Mouse (Mus musculus): Measurements from ENCODE around the gene Nlgn1. TPM values are rescaled to one million over a fixed set of nuclear protein-coding genes. Genes with fewer than 3 reads are reported as not detected.

Nlgn1 gene
- polyA plus RNA-seq, 1 experiment = 0.09 TPM

DNA sequence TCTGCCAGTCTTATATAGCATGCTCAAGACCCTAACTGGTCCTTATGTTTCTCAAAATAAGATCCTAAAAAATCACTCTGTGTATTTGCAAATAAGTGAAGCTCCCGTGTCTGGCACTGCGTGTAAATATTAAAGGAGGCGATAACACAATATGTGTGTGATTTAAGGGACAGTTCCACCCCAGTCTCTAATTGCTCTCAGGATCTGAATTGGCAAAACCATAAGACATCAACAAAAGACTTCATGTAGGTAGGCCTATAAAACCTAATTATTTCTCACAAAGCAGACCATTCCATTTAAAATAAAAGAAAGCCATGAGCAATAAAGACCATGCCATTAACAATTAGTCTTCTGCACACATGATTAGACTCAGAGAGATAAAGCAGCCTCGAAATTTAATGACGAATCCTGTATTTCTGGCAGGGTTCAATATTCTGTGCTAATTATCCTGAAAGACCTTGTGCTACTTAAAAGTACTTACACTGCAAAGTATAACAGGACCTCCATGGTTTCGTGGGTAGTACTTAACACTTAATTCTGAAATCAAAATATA is 310.6 kb downstream of the Nlgn1 start:
- Histone ChIP-seq H3K27me3 (ENCODE audit: control insufficient read depth, insufficient read depth, low read length) (no peaks in the 10 kb centered on the region), H3K4me3 (ENCODE audit: low read depth, low read length) (no peak overlapping the region), H3K4me1 (ENCODE audit: control insufficient read depth, insufficient read depth, insufficient read length, low read length) (no peaks in the 10 kb centered on the region), H3K27ac (ENCODE audit: insufficient read depth, low read depth, low read length) (no peak overlapping the region), H3K36me3 (ENCODE audit: control insufficient read depth, insufficient read depth, low read length) (no peaks in the 10 kb centered on the region)
- 77% methylated on average over 6 of the region's 6 CpGs for WGBS
- TF ChIP-seq CTCF (IDR thresholded peaks at IDR 0.05; ENCODE audit: extremely low read depth, insufficient read length, insufficient replicate concordance, low read depth, low read length) = no peak
- TF ChIP-seq POLR2A (IDR thresholded peaks at IDR 0.05; ENCODE audit: low read depth, low read length) = no peak

DNA sequence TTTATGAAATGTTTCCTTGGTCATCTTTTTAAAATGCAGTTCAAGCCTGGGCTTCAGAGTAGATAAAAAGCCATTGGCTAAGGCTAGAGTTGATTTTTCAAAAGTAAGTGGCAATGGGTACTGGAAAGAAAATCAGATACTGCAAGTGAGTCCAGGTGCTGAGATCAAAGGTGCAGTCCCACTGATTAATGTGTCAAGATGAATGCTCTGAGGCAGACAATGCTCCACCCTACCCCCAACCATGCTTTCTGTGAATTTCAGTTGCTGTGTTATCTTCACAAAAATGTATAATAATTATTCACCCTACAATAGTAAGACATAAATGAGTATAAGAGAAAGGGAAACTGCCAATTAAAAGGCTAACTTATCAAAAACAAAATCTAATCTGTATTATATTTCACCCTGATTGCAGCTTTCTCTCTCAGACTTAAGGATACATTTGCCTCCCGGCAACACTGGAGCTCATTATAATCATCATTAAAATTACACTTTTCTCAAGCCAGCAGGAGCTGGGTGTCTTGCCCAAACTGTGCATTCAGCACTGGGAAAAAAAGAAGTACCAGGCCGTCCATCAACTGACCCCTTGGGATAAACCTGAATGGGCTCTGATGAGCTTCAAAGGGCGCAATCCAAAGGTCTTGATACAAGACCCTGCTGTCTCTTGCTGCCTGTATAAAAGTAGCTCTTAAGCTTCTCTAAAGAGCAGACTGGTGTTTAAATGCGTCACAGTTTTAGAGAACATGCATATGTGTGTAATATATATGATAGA is 320.8 kb downstream of the Nlgn1 start:
- no peaks in the 10 kb centered on the region for H3K4me1 ChIP-seq (ENCODE audit: control insufficient read depth, insufficient read depth, insufficient read length, low read length)
- no peaks in the 10 kb centered on the region for H3K36me3 ChIP-seq (ENCODE audit: control insufficient read depth, insufficient read depth, low read length)
- no peak overlapping the region for H3K27ac ChIP-seq (ENCODE audit: insufficient read depth, low read depth, low read length)
- WGBS = 77% methylated on average over 4 of the region's 4 CpGs
- H3K4me3 ChIP-seq (ENCODE audit: low read depth, low read length) = no peak overlapping the region
- TF ChIP-seq POLR2A (IDR thresholded peaks at IDR 0.05; ENCODE audit: low read depth, low read length) = no peak
- no peak for TF ChIP-seq CTCF (IDR thresholded peaks at IDR 0.05; ENCODE audit: extremely low read depth, insufficient read length, insufficient replicate concordance, low read depth, low read length)
- no peaks in the 10 kb centered on the region for H3K27me3 ChIP-seq (ENCODE audit: control insufficient read depth, insufficient read depth, low read length)

DNA sequence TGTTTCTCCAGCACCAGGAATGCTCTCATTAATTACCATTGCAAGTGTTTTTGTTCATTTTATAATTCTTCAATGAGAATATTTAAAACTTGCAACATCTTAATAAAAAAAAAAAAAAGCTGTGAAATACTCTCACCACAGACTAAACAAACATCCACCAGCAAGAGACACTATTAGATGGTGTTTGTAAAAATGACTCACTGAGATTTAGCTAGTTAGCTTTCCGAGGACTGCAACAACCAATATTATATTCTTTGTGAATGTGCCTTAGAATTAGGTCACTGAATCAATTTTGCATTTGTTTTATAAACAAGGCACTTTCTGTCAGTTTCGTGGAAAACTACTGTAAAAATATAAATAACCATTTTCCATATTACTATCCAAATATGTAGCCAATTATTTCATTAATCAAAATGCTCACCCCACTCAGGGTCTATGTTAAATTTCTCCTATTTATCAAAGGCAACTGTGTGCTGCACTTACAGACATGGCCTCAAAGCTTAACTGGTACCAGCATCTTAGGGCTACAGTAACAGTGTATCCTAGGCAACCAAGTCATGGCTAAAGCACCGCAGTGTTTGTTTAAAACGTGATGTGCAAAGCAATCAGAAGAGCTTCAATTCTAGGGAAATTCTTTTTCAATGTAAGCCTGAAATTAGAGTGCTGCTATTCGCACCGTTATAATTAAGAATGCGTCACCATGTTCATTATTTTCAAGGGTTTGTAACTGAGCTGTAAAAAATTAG is 329.2 kb downstream of the Nlgn1 start:
- Histone ChIP-seq H3K4me1 (ENCODE audit: control insufficient read depth, insufficient read depth, insufficient read length, low read length) (no peaks in the 10 kb centered on the region), H3K27ac (ENCODE audit: insufficient read depth, low read depth, low read length) (no peak overlapping the region), H3K27me3 (ENCODE audit: control insufficient read depth, insufficient read depth, low read length) (no peaks in the 10 kb centered on the region), H3K36me3 (ENCODE audit: control insufficient read depth, insufficient read depth, low read length) (no peaks in the 10 kb centered on the region), H3K4me3 (ENCODE audit: low read depth, low read length) (no peak overlapping the region)
- 70% methylated on average over 7 of the region's 7 CpGs for WGBS
- no peak for TF ChIP-seq CTCF (IDR thresholded peaks at IDR 0.05; ENCODE audit: extremely low read depth, insufficient read length, insufficient replicate concordance, low read depth, low read length)

DNA sequence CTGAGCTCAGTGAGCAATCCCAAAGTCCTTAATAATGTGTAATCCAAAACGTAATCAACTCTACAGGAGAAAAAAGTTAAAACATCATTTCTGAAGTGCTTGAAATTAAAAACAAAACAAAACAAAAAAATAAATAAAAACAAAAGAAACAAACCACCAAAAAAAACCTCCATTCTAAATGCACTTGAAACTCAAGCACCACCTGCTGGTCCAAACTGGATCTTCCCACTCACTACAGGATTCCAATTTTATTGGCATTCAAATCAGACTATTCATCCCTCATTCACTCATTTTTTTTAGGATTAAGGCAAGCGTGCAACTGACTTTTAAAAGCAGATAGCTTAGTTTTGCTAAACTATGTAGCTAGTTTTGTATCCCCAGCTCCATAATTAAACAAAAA is 329.9 kb downstream of the Nlgn1 start:
- no peaks in the 10 kb centered on the region for H3K4me1 ChIP-seq (ENCODE audit: control insufficient read depth, insufficient read depth, insufficient read length, low read length)
- H3K27me3 ChIP-seq (ENCODE audit: control insufficient read depth, insufficient read depth, low read length) = no peaks in the 10 kb centered on the region
- no peak overlapping the region for H3K27ac ChIP-seq (ENCODE audit: insufficient read depth, low read depth, low read length)
- no peak for TF ChIP-seq POLR2A (IDR thresholded peaks at IDR 0.05; ENCODE audit: low read depth, low read length)
- no peak overlapping the region for H3K4me3 ChIP-seq (ENCODE audit: low read depth, low read length)
- no peaks in the 10 kb centered on the region for H3K36me3 ChIP-seq (ENCODE audit: control insufficient read depth, insufficient read depth, low read length)
- 40% methylated on average over 2 of the region's 2 CpGs for WGBS

DNA sequence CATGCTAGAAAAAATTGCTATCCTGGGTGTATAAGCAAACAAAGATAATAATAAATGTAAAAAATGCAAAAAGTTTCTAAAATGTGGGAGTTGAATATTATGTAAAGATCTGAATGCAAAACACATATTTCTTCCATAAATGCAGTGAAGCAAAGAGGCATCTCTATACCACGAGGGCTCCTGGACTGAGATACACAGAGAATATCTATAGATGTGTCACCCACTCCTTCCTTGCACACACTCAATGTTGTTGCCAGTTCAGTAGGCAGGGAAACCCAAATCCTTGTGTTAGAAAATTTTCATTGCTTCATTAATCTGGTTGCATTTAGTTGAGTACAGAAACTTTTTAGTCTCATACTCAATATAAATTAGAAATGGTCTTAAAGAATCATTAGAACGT is 364.7 kb downstream of the Nlgn1 start:
- Histone ChIP-seq H3K27ac (ENCODE audit: insufficient read depth, low read depth, low read length) (no peak overlapping the region), H3K27me3 (ENCODE audit: control insufficient read depth, insufficient read depth, low read length) (no peaks in the 10 kb centered on the region), H3K4me1 (ENCODE audit: control insufficient read depth, insufficient read depth, insufficient read length, low read length) (no peaks in the 10 kb centered on the region), H3K4me3 (ENCODE audit: low read depth, low read length) (no peak overlapping the region), H3K36me3 (ENCODE audit: control insufficient read depth, insufficient read depth, low read length) (no peaks in the 10 kb centered on the region)
- TF ChIP-seq CTCF (IDR thresholded peaks at IDR 0.05; ENCODE audit: extremely low read depth, insufficient read length, insufficient replicate concordance, low read depth, low read length) = no peak
- no peak for TF ChIP-seq POLR2A (IDR thresholded peaks at IDR 0.05; ENCODE audit: low read depth, low read length)
- WGBS = 66% methylated on average over 2 of the region's 2 CpGs

DNA sequence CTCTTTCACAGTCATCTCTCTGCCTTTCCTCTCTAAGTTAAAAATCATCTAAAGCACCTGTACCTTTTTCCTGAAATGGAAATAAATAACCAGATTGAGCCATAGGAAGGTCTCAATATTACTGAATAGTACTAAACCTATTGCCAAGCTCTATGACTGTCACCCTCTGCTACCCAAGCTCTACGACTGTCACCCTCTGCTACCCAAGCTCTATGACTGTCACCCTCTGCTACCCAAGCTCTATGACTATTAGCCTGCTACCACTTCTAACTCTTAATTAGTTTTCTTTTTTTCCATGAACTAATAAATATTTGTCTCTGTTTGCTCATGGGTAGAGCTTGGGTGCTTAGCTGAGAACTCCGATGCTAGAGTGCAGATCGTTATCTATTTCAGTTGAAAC is 368.0 kb downstream of the Nlgn1 start:
- WGBS = 85% methylated on average over 3 of the region's 3 CpGs
- Histone ChIP-seq H3K4me3 (ENCODE audit: low read depth, low read length) (no peak overlapping the region), H3K27me3 (ENCODE audit: control insufficient read depth, insufficient read depth, low read length) (no peaks in the 10 kb centered on the region), H3K4me1 (ENCODE audit: control insufficient read depth, insufficient read depth, insufficient read length, low read length) (no peaks in the 10 kb centered on the region), H3K36me3 (ENCODE audit: control insufficient read depth, insufficient read depth, low read length) (no peaks in the 10 kb centered on the region), H3K27ac (ENCODE audit: insufficient read depth, low read depth, low read length) (no peak overlapping the region)
- no peak for TF ChIP-seq CTCF (IDR thresholded peaks at IDR 0.05; ENCODE audit: extremely low read depth, insufficient read length, insufficient replicate concordance, low read depth, low read length)

DNA sequence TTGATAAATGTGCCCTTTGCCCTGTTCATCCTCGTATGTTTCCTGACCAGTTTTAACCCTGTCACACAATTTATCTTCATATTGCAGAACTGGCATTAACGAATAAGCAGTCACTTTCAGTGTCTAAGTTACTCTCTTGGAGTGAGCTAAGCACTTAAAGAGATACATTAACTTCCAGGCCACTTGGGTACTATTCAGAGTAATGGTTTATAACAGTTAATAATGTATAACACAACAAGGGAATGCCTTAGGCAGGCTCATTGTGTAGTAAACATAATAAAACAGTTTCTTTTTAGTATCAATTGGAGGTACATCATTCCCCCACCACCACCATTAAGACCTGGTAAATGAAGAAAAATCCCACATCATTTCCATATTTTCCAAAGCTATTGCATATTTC is 368.7 kb downstream of the Nlgn1 start:
- whole genome bisulfite sequencing = 50% methylated on average over 2 of the region's 2 CpGs
- Histone ChIP-seq H3K4me3 (ENCODE audit: low read depth, low read length) (no peak overlapping the region), H3K4me1 (ENCODE audit: control insufficient read depth, insufficient read depth, insufficient read length, low read length) (no peaks in the 10 kb centered on the region), H3K27me3 (ENCODE audit: control insufficient read depth, insufficient read depth, low read length) (no peaks in the 10 kb centered on the region), H3K27ac (ENCODE audit: insufficient read depth, low read depth, low read length) (no peak overlapping the region), H3K36me3 (ENCODE audit: control insufficient read depth, insufficient read depth, low read length) (no peaks in the 10 kb centered on the region)
- TF ChIP-seq CTCF (IDR thresholded peaks at IDR 0.05; ENCODE audit: extremely low read depth, insufficient read length, insufficient replicate concordance, low read depth, low read length) (no peak), POLR2A (IDR thresholded peaks at IDR 0.05; ENCODE audit: low read depth, low read length) (no peak)

Data from small intestine, adult 2 months (tissue).